Mouse (Mus musculus) layer of hippocampus, postnatal 36 days (tissue): ENCODE data around the gene Elavl3. TPM values are rescaled to one million over a fixed set of nuclear protein-coding genes. Genes with fewer than 3 reads are reported as not detected.
A peak's percentile ranks its signal among the peaks of the same experiment; 100 is the strongest.

ENCODE experiments used
- DNase-seq, 2 experiments: peaks; one replicate each; pipeline ENCODE4 v3.0.0; 2022
- total RNA-seq, 2 experiments: library from RNA; stranded (reverse); gene quantifications; 2 replicates each; pipeline ENCODE4 v1.2.3; 2021

Elavl3 gene
- total RNA-seq, 2 experiments from 2014 or later = 172 to 175 TPM

DNA sequence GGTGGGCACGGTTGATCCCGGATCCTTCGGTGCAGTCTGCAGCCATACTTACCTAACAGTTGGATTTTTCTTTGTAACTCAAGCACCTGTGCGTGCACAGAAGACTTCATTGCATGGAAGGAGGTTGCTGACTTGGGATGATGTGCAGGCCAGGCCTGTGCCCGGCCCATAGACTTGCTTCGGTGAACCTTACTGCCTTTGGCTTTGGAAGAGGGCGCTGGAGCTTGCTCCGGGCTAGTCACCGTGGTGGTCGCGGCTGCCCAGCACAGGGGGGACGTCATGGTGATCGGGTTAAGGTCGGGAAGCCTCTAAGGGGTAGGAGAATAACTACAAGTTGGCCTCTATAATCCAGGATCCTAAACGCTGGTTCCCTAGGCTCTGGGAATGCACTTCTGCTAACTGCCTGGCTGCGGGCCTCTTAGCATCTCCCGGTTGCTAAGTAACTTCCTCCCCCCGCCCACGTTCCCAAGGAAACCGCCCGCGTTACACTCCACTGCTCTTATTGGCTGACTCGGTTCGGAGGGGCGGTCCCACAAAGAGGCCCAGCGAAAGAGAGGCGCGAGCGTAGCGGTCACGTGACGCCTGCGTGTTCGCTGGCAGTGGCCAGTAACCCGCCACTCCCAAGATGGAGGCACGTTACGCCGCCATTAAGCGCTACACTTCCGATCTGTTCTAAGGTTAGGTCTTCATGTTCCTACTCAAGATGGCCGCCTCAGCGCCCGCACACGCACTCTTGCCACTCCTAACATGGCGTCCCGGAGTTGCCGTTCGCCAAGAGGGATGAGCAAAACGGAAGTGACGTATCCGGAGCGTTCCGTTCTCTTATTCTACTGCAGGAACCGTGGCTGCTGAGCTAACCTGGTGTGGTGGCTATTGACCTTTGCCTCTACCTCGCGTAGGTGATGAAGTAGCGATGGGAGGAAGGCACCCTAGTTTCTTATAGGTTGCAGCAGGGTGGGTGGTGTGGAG lies 49.3 kb downstream of the Elavl3 start, which contains the start of the genes Ccdc151 and Prkcsh:
Gene Ccdc151 (minus strand): TSS at position 441 of the 969 bp plus-strand sequence.
Gene Prkcsh (plus strand): TSS at position 613 of the 969 bp plus-strand sequence.
- DNase-seq = peak; percentile 99 to 100

DNA sequence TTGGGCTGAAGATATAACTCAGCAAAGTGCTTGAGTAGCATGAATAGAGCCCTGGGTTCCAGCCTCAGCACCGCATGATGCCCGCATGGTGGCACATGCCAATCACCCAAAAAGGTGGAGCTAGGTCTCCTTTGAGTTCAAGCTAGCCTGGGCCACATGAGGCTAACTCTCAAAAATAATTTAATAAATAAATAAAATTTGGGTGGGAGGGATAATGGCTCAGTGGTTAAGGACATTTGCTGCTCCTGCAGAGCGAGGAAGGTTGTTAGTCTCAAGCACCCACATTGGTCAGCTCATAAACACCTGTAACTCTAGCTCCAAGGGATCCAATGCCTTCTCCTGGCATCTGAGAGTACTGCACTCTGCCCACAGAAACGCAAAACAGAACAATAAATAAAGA lies 50.2 kb downstream of the Elavl3 start:
- no peak for DNase-seq

DNA sequence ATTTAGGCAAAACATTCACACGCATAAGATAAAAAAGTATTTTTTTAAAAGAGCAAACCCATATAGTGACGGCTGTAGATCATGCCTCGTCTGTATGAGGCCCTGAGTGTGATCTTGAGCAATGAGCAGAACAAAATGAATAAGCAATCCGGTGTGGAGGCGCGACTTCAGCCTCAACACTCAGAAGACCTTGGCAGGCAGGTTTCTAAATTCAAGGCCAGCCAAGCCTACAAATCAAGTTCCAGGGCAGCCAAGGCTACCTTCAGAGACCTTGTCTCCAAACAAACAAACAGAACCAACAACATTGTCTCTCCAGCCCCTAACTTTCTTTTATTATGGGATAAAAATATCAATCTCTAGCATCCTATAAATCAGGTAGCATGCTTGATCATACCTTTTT lies 51.5 kb downstream of the Elavl3 start:
- DNase-seq = no peak

DNA sequence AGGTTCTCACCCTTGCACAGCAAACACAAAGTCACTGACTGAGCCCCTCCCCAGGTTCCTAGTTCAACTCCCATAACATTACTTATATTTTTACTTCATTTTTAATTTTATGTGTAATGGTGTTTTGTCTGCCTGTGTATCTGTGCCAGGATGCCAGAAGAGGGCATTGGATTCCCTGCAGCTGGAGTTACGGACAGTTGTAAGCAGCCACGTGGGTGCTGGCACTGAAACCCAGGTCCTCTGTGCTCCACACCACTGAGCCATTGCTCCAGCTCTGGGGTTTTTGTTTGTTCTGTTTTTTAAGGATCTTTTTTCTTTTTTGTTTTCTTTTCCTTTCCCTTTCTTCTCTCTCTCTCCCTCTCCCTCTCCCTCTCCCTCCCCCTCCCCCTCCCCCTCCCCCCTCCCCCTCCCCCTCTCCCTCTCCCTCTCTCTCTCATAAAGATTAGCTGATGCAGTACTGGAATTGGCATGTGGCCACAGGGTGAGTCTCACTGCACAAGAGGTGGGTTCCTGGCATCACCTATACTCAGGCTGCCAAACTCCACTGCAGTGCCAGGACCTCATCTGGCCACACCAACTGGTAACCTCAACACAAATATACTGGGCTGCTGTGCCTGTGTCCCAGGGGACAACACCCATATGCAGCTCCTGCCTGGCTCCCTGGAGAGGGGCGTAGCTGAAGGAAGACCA lies 55.5 kb downstream of the Elavl3 start:
- no peak for DNase-seq

DNA sequence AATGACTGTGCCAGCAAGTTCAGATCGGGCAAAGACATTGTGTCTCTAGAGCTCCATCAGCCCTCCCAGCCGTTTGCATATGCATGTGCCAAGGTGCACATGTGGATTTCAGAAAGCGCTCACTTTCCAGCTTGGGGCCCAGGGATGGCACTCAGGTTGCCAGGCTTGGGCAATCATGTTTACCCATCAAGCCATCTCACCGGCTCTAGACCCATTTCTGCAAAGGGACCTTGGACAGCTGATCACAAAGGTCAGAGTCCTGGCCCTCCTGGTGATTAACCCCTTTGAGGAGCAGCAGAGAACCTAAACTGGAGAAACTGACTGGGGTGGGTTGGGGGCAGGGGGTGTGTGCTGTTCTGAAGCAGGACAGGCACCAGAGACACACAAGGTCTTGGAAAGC lies 59.6 kb downstream of the Elavl3 start:
- DNase-seq = no peak

DNA sequence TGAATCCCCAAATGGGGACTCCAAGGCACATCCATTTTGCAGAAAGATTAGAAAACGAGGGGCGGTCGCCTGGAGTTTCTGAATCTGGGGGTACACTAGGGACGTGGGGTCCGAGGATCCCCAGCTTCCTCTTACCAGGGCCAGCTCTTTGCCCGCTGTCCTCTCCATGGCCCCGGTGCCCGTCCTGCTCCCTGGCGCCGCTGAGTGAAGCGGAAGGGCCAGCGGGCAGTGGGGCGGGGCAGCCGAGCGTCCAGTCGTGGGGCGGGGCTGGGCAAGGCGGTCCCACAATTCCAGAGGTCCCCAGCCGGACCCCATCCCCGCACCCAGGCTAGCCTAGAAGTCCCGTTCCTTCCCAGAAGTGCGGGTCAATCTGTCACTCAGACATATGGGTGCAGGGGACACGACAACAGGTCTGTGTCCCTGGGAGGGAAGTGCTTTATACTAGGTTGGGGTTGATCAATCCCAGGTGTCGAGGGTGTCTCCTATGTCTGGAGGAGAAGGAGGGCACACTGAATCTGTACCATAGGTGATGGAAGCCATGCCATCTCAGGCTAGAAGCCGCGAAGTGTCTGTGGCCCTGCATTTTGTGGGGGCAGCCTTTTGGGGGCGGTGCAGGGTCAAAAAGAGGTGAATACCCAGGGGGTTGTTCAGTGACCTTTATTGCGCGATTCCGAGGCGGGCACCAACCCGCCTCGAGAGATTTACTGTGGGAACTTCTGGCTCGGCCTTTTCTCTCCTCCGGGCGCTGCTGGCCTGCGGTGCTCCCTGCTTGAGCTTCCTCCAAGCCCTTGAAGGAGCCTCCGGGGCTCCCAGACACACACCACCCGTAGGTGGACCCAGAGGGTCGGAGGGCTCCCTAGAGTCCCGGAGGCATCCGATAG lies 62.4 kb downstream of the Elavl3 start, which contains the start of gene Rgl3:
Gene Rgl3 (minus strand): TSS at position 217 of the 881 bp plus-strand sequence.
- DNase-seq = no peak

DNA sequence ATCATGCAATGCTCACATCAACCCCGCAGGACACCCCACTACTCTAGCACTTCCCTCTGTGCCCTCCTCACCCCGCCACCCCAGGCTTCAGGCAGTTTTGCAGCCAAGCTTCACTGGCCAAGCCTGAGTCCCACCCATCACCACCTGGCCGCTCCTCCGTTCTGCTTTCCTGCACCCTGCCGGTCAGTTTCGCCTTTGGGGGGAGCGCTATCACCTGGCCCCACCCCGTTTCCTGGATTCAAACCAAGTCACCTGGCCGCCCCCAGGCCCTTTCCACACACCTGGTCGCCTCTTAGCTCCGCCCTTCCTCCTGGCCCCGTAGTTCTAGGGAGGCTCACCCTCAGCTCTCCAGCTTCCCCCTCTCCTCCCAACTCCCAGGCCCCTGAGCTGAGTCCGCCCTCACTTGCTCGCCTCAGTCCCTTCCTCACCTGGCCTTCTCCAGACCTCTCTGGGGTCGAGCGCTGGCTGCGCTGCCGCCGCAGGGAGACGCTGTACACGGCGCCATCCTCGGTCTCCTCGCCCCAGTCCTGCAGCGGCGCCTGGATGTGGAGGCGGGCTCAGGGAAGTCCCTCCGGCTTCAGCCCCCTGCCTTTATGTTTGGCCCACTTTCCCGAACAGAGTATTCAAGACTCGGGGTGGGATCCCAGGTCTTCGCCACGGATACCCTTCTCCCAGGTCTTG lies 63.3 kb downstream of the Elavl3 start:
- no peak for DNase-seq

DNA sequence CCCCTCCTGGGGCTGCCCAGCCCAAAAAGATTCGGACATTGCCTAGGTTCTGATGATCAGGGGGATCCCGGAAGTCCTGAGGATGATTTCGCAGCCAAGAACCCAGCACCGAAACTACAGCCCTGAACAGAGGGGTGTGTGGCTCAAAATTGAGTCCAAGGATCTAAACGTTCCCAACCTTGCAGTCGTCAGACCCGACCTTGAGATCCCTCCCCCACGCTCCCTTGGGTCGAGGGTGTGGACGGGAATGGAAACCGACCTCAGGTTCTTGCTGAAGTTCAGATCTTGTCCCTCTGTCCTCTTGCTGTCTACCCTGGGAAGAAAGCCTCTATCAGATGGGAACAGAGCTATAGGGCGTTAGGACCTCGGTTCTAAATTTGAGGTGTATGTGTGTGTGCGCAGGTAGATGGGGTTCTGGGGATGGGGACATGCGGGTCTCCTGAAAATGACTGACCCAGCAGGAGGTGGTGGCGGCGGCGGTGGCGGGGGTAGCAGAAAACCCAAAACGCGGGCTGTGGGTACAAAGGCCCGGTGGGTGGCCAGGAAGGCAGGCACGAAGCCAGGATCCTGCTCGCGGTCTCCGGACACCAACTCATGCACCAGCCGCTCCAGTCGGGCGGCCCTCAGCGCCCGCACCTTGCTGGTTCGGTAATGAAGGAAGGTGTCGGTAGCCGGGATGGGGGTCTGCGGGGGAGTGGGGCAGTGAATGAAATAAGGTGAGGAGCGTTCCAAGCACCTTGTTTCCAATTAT lies 64.1 kb downstream of the Elavl3 start:
- no peak for DNase-seq

DNA sequence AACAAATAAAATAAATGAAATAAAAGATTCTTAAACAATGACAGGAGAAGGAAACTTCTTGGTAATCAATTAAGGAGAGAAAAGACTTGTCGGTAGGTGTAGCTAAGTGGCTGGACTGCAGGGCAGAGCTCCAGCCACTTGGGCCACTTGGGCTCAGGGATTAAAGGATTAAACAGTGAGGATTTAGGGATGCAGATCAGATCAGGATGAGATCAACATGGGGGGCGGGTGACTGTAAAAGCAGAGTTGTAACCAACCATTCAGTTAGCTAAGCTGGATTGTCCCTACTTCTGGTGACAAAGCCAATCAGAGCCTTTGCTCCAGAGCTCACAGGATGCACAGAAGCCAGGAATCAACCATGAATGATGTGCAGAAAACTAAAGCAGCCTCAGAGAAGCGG lies 67.9 kb downstream of the Elavl3 start:
- no peak for DNase-seq

DNA sequence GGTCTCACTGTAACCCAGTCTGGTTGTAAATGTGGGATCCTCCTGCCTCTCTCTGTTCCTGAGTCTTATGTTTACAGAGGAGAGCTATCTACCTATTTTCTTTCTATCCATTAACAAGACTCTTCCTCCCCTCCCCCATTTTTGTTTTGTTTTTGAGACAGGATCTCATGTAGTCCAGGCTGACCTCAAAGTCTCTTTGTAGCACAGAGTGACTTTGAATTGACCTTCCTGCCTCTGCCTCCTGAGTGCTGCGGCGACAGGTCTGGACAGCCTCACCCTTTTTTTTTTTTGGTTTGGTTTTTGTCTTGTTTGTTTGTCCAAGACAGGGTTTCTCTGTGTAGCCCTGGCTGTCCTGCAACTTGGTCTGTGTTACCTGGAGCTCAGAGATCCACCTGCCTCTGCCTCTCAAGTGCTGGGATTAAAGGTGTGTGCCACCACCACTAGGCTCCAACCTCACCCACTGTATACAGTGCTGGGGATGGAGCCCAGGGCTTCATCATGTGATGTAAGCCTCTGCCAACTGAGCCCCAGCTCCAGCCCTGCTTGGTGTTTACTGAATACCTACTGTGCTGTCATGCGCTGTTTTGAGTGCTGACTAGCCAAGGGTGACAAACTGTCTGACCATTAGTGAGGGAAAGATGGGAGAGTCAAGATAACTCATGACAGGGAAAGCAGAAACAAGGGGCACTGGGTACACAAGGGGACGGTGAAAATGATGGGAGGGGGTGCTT lies 73.3 kb downstream of the Elavl3 start:
- no peak for DNase-seq

DNA sequence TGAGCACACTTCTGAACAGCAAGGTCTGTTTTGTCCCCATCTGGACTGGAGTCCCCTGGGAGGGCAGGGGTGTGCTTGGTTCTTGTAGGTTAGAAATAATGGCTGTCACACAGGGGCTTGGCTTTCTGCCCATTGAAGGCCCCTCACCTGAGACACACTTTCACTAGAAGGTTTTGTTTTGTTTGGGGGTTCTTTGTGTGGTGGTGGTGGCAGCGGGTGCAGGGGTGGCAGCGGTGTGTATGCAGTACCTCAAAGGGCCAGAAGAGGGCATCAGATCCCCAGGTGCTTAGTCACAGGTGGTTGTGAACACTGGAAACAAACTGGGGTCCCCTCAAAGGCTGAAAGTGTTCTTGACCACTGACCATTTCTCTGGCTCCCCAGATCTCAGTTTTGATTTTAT lies 73.9 kb downstream of the Elavl3 start:
- DNase-seq = no peak

DNA sequence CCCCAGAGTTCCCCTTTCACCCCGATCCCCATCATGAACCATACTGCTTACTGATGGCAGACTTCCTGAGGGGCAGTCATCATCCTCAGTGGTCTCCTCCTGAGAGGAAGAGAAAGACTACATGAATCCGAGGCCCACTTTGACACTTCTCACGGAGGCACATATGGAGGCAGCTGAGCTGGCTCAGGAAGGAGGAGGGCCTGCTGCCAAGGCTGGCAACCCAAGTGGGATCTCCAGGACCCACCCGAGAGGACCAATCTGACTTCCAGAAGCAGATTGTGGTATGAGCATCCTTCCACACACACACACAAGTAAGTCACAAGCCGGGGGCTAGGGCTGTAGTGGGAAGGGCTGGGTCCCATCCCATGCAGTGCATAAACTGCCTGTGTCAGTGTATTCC lies 74.5 kb downstream of the Elavl3 start:
- DNase-seq = no peak

DNA sequence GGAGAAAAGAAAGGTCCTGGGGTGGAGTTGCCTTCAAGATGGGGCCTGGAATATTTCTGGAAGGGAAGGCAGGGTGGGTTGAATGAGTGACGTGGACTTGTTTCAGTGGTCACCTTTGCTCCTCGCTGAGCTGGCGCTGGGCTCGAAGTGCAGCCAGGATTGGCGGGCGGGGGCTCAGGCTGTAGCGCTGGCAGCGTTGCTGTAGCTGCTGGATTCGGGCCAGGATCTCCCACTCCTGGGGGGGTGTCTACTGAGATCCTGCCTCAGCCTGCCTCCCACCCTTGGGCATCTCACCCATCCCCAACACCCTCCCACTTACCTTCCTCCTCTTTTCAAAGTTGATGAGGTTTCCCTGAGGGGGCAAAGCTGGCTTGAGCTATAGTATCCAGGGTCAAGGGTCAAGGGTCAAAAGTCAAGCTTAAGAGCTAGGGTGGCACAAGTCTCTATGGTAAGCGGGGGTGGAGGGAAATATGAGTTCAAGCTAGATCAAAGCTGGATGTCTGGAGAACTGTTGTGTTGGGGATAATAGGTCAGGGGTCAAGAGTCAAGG lies 75.1 kb downstream of the Elavl3 start:
- no peak for DNase-seq

DNA sequence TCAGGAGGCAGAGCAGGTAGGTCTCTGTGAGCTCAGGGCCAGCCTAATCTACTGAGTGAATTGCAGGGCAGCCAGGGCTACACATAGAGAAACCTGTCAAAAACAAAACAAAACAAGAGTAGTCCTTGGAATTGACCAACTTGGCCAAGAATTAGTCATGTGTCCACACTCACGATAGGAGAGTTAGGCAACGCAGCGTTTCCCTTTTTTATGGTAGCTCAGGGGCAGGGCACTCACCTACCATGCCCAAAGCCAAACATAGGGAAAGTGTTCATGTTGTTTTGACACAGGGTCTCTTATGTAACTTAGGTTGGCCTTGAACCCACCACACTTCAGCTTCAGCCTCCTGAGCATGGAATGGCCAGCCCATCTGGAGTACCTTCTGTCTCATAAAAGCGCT lies 82.5 kb downstream of the Elavl3 start:
- no peak for DNase-seq

DNA sequence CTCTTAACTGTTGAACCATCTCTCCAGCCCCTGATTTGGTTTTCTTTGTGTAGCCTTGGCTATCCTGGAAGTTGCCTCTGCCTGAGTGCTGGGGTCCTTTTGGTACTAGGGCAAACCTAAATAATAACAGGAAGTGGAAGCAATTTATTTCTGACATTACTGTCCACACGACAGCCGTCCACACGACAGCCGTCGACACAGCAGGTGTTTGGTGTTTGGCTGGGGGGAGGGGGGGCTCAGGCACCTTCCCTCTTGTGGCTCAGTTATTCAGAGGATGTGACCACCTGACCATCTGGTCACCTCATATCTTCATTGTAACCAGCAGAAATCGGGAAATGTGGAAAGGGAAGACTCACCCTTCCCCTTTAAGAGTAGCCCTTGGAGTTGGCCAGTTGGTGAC lies 82.9 kb downstream of the Elavl3 start:
- no peak for DNase-seq

Other genes with a start within 250 kb of the Elavl3 start
- gene Angptl8, start 216.5 kb downstream of the Elavl3 start, total RNA-seq = not detected
- gene Dock6, start 199.4 kb downstream of the Elavl3 start, total RNA-seq = 10 to 100 TPM; 14.1 to 15.0 TPM
- 10 to 100 TPM; 23.6 to 26.6 TPM for gene Rab3d, start 133.8 kb downstream of the Elavl3 start, total RNA-seq
- 10 to 100 TPM; 19.3 to 21.2 TPM for gene Ccdc159, start 124.6 kb downstream of the Elavl3 start, total RNA-seq
- gene Tmem205, start 124.5 kb downstream of the Elavl3 start, total RNA-seq = 10 to 100 TPM; 41.0 to 44.6 TPM
- gene Plppr2, start 115.0 kb downstream of the Elavl3 start, total RNA-seq = 100 to 1,000 TPM; 303 to 315 TPM
- 10 to 100 TPM; 14.7 to 15.9 TPM for gene Swsap1, start 96.3 kb downstream of the Elavl3 start, total RNA-seq
- gene Epor, start 88.5 kb downstream of the Elavl3 start, total RNA-seq = 10 to 100 TPM in 1 of 2 experiments, 1 to 10 TPM in 1; 9.1 to 10.6 TPM
- gene Rgl3, start 62.6 kb downstream of the Elavl3 start, total RNA-seq = 1 to 10 TPM; 1.7 to 1.9 TPM
- gene Ccdc151, start 49.4 kb downstream of the Elavl3 start, total RNA-seq = 1 to 10 TPM; 9.5 to 9.9 TPM
- gene Prkcsh, start 49.2 kb downstream of the Elavl3 start, total RNA-seq = 100 to 1,000 TPM; 110 to 114 TPM
- 1 to 10 TPM; 3.1 to 4.5 TPM for gene Gm49318, start 19.2 kb upstream of the Elavl3 start, total RNA-seq
- gene Zfp653, start 19.4 kb upstream of the Elavl3 start, total RNA-seq = 10 to 100 TPM; 20.8 to 23.6 TPM
- gene Ecsit, start 33.4 kb upstream of the Elavl3 start, total RNA-seq = 10 to 100 TPM; 42.2 to 46.3 TPM
- under 1 TPM; 0.55 to 0.61 TPM for gene Cnn1, start 47.2 kb upstream of the Elavl3 start, total RNA-seq
- 10 to 100 TPM; 53.5 to 57.9 TPM for gene Elof1, start 65.1 kb upstream of the Elavl3 start, total RNA-seq
- gene Acp5, start 83.7 kb upstream of the Elavl3 start, total RNA-seq = 1 to 10 TPM in 1 of 2 experiments, under 1 TPM in 1; 0.91 to 1.3 TPM
- gene Pigyl, start 104.8 kb upstream of the Elavl3 start, total RNA-seq = 10 to 100 TPM; 44.9 to 47.4 TPM
- gene Zfp872, start 136.1 kb upstream of the Elavl3 start, total RNA-seq = under 1 TPM in 1 of 2 experiments, not detected in 1; 0.38 TPM
- gene Zfp809, start 173.7 kb upstream of the Elavl3 start, total RNA-seq = 10 to 100 TPM; 22.5 to 27.6 TPM
- gene Zfp599, start 207.9 kb upstream of the Elavl3 start, total RNA-seq = 1 to 10 TPM; 5.5 to 5.6 TPM